In genomic region chr4:76590722-76591121, GRCm38 (mm10) we compare ENCODE assay signal across 22 mouse cellular contexts.
DNase-seq lines count a peak whose midpoint lies in the region; ATAC-seq and TF ChIP-seq lines count a peak whose summit lies in the region.
"Had no signal": no experiment of that assay in that cellular context is flagged by ENCODE, and none has a peak within 500 bp of the region (broad histone marks: within the 10 kb centered on the region; RNA-seq: fewer than 3 reads in every experiment).

No protein-coding gene starts in this region.

- no peak for TF ChIP-seq CTCF in lung, embryonic 14.5 days (IDR thresholded peaks at IDR 0.05; ENCODE audit: low read depth)
- no peak for TF ChIP-seq CTCF in lung, postnatal 0 days (IDR thresholded peaks at IDR 0.05)

- ATAC-seq in lung, embryonic 14.5 days (ENCODE audit: insufficient read depth): peak; percentile 58; the same call in 1 of the 2 replicates
- 0 out of 2 replicates have a peak, but pooled peaks have one; percentile 23 for ATAC-seq in lung, embryonic 15.5 days (ENCODE audit: borderline replicate concordance, extremely low read depth, low FRiP score, low TSS enrichment)
- peak; percentile 26; the same call in 1 of the 2 replicates for ATAC-seq in lung, embryonic 16.5 days (ENCODE audit: low read depth)
- peak; percentile 75 for ATAC-seq in lung, postnatal 0 days
- ATAC-seq: activated CD4-positive, CD25-positive, alpha-beta regulatory T cell, adult 4 months; CD4-positive, CD25-positive, alpha-beta regulatory T cell, adult 4 months; Patski had no signal

- no peak overlapping the region for H3K4me2 ChIP-seq in lung, embryonic 14.5 days
- H3K4me2 ChIP-seq in lung, embryonic 15.5 days: no peak overlapping the region
- no peak overlapping the region for H3K4me2 ChIP-seq in lung, embryonic 16.5 days (ENCODE audit: low read depth, low read length)
- no peak overlapping the region for H3K4me2 ChIP-seq in lung, postnatal 0 days (replicated peaks; ENCODE audit: low read depth, low read length)

- no peak overlapping the region for H3K4me3 ChIP-seq in lung, embryonic 14.5 days (ENCODE audit: low read depth, low read length)
- no peak overlapping the region for H3K4me3 ChIP-seq in lung, embryonic 15.5 days
- H3K4me3 ChIP-seq in lung, embryonic 16.5 days (ENCODE audit: low read length): no peak overlapping the region
- H3K4me3 ChIP-seq in lung, postnatal 0 days (ENCODE audit: low read depth, low read length): no peak overlapping the region

- H3K27ac ChIP-seq in lung, embryonic 14.5 days (ENCODE audit: low read depth): no peak overlapping the region
- H3K27ac ChIP-seq in lung, embryonic 15.5 days: no peak overlapping the region
- H3K27ac ChIP-seq in lung, embryonic 16.5 days (ENCODE audit: low read length): no peak overlapping the region
- no peak overlapping the region for H3K27ac ChIP-seq in lung, postnatal 0 days (ENCODE audit: low read length)

- H3K36me3 ChIP-seq in lung, embryonic 14.5 days (ENCODE audit: insufficient read depth): no peaks in the 10 kb centered on the region
- H3K36me3 ChIP-seq in lung, embryonic 15.5 days: no peaks in the 10 kb centered on the region
- H3K36me3 ChIP-seq in lung, embryonic 16.5 days (ENCODE audit: control insufficient read depth, insufficient read depth, low read length): no peaks in the 10 kb centered on the region
- H3K36me3 ChIP-seq in lung, postnatal 0 days (ENCODE audit: insufficient read depth, low read length): no peaks in the 10 kb centered on the region
- H3K36me3 ChIP-seq: G1E had no signal

- H3K9ac ChIP-seq in lung, embryonic 14.5 days: no peak overlapping the region
- no peak overlapping the region for H3K9ac ChIP-seq in lung, embryonic 15.5 days
- no peak overlapping the region for H3K9ac ChIP-seq in lung, embryonic 16.5 days (ENCODE audit: low read length)
- no peak overlapping the region for H3K9ac ChIP-seq in lung, postnatal 0 days (replicated peaks; ENCODE audit: low read depth)

- peak; percentile 40 for DNase-seq in lung, embryonic 14.5 days
- DNase-seq in lung, postnatal 10 days: no peak
- no peak for DNase-seq in lung, postnatal 4 days
- no peak for DNase-seq in lung, postnatal 25 days (ENCODE audit: low spot score)
- DNase-seq in lung, postnatal 0 days (ENCODE audit: low spot score): peak; percentile 36
- no peak for DNase-seq in lung, adult 18-20 months
- DNase-seq: adrenal gland, adult 2 months; adrenal gland, adult 8-10 months; adrenal gland, postnatal 10 days; adrenal gland, postnatal 14 days; adrenal gland, postnatal 25 days; adrenal gland, postnatal 36 days; B cell, adult 2 months; cerebellum, adult 11 months; cerebellum, adult 11-12 months had no signal

- H3K4me1 ChIP-seq in lung, embryonic 14.5 days (ENCODE audit: insufficient read depth): no peaks in the 10 kb centered on the region
- no peaks in the 10 kb centered on the region for H3K4me1 ChIP-seq in lung, embryonic 15.5 days
- no peaks in the 10 kb centered on the region for H3K4me1 ChIP-seq in lung, embryonic 16.5 days (replicated peaks; ENCODE audit: control insufficient read depth, insufficient read depth, low read length)
- no peaks in the 10 kb centered on the region for H3K4me1 ChIP-seq in lung, postnatal 0 days (ENCODE audit: insufficient read depth, low read depth, low read length)

- WGBS in lung, embryonic 14.5 days: 49% methylated on average over 1 of the region's 1 CpGs
- 47% methylated on average over 1 of the region's 1 CpGs for WGBS in lung, embryonic 15.5 days
- WGBS in lung, embryonic 16.5 days: 57% methylated on average over 1 of the region's 1 CpGs
- 48% methylated on average over 1 of the region's 1 CpGs for WGBS in lung, postnatal 0 days

- no peaks in the 10 kb centered on the region for H3K9me3 ChIP-seq in lung, embryonic 14.5 days (ENCODE audit: low read depth, low read length)
- H3K9me3 ChIP-seq in lung, embryonic 15.5 days: no peaks in the 10 kb centered on the region
- H3K9me3 ChIP-seq in lung, embryonic 16.5 days (ENCODE audit: control insufficient read depth, low read length): no peaks in the 10 kb centered on the region
- no peaks in the 10 kb centered on the region for H3K9me3 ChIP-seq in lung, postnatal 0 days (ENCODE audit: low read length)
- H3K9me3 ChIP-seq: G1E had no signal

- peak; percentile 62; the same call in 1 of the 2 replicates for TF ChIP-seq EP300 in lung, postnatal 0 days (IDR thresholded peaks at IDR 0.05)

- H3K27me3 ChIP-seq in lung, embryonic 14.5 days (ENCODE audit: insufficient read depth, low read length): no peaks in the 10 kb centered on the region
- no peaks in the 10 kb centered on the region for H3K27me3 ChIP-seq in lung, embryonic 15.5 days
- no peaks in the 10 kb centered on the region for H3K27me3 ChIP-seq in lung, embryonic 16.5 days (ENCODE audit: control insufficient read depth, insufficient read depth, low read depth, low read length)
- H3K27me3 ChIP-seq in lung, postnatal 0 days (replicated peaks; ENCODE audit: insufficient read depth, low read length): no peaks in the 10 kb centered on the region
- H3K27me3 ChIP-seq: CH12.LX, Patski had no signal

Comparison
In these comparisons a context has a peak if more than half of its experiments do, and no peak if none do; other contexts are left out.
1. DNase-seq: peak in lung, embryonic 14.5 days (single experiment) and lung, postnatal 0 days (single experiment); none in lung, postnatal 10 days (single experiment), lung, postnatal 4 days (0 of 2), lung, postnatal 25 days (single experiment) and lung, adult 18-20 months (0 of 2).
2. ATAC-seq: peak in every context shown above with its lines; median percentile 75 in lung, postnatal 0 days; 58 in lung, embryonic 14.5 days; 26 in lung, embryonic 16.5 days; 23 in lung, embryonic 15.5 days.